Mouse (Mus musculus) inflammation-experienced regulatory T-cells, adult 6 months (primary cell): ENCODE measurements around the gene Setdb2. TPM values are rescaled to one million over a fixed set of nuclear protein-coding genes. Genes with fewer than 3 reads are reported as not detected.
"Not testable (repeated sequence)": the region's sequence is repeated elsewhere in the genome, so short reads cannot be mapped to it uniquely, and the experiment has no call there.

Source experiments
- ATAC-seq: one replicate; pipeline ENCODE4 v1.8.0; 2017
- polyA plus RNA-seq, 3 experiments: library from polyadenylated mRNA; unstranded; fragments of 100-300 nt; shearing (Covaris generic); gene quantifications; one replicate each; pipeline ENCODE4 v1.2.1; 2017

The Setdb2 gene
- polyA plus RNA-seq, result 10 to 100 TPM; 11.1 to 23.4 (median 22.1) TPM

DNA sequence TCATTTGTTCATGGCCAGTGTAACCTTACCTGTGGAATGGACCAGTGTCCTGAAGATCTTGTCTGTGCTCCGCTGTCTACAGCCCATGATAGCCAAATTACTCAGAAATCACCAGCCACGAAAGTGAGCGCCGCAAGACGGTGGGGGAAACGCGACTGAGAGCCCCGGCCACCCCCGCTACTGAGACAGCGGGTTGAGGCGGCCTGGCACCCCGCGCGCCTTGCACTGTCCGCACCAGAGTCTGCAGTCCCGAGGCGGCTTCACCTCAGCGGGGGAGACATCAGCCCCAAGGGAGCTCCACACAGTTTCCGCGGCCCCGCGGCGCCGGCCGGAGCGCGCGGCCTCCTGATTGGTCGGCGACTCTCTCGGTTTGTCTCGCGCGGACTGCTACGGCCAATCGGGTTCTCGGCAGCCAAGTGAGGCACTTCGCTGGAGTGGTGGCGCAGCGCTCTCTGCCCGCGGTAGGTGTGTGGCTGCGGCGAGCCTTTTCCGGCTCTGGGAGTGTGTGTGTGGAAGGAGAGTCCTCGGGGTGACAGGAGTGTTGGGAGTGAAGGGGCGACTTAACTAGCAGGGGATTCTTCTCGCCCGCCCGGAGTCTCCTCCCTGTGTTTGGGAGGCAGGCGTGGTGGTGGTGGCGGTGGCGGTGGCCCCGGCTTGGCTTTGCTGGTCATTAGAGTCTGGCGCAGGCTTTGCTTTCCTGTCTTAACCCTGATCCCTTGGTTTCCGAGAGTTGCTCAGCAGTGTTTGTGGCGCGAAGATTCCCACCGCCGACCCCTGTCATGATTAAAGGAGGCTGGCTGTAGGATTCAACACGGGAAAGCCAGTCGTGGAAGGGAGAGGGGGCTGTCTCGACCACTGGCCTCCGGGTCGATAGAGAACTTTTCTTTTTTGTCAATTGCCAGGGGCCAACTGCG is at the start of gene Setdb2, which contains the start of gene Cab39l:
Setdb2 (minus strand) TSS at position 327 of the 914 bp plus-strand sequence.
Cab39l (plus strand) TSS at position 415 of the 914 bp plus-strand sequence.
- peak; percentile 98 for ATAC-seq

DNA sequence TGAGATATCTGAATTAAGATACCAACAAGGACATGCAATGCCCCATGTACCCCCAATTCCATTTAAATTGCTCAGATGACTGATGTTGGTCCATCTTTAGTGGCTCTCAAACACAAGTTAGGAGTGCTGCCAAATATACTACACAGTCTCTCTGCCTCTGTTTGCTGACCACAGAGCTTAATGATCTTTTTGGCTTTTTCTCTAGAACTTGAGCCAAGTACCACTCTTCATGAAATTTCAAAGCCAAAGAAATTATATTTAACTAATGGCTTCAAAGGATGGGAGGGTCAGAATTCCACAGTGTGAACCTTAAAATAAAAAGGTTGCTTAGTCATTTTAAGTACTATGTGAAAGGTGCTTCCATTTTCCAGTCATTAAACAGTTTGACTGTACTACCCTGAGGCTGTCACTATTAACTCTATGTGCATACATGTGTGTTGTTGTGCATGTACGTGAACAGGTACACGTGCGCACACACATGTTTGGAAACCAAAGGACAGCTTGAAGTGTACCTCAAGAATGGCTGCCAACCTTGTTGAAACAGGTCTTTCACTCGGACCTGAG is 44.6 kb upstream of the Setdb2 start:
- no peak for ATAC-seq

DNA sequence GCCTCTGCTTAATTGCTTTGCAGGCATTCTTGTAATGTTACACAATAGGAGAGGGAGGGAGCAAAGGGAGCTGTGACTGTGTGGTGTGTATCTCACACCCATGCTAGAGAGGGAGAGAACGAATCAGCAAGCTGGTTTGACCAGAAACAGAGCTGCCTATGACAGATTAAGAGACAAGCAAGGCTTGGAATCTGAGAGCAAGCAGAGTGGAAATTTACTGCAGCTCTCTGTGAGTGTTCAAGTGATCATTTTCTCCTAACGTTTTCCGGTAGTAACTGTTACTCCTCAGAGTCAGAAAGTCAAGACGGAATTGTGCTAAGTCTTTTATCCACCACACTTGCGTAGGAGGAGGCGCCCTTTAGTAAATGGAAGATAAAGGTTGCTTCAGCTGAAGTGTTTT is 38.0 kb upstream of the Setdb2 start:
- no peak for ATAC-seq

DNA sequence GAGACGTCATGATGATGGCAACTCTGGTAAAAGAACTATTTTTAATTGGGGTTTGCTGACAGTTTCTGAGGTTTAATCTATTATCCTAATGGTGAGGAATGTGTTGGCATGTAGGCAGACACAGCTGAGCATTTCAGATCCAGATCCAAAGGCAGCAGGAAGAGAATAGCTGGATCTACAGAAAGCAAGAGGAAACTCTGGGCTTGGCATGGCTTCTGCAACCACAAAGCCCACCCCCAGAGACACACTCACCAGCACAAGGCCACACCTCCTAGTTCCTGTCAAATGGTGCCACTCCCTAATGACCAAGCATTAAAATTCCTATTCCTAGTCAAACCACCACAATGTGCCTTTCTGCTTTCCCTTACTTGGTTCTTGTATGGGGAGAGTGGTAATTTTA is 30.1 kb upstream of the Setdb2 start:
- no peak for ATAC-seq

DNA sequence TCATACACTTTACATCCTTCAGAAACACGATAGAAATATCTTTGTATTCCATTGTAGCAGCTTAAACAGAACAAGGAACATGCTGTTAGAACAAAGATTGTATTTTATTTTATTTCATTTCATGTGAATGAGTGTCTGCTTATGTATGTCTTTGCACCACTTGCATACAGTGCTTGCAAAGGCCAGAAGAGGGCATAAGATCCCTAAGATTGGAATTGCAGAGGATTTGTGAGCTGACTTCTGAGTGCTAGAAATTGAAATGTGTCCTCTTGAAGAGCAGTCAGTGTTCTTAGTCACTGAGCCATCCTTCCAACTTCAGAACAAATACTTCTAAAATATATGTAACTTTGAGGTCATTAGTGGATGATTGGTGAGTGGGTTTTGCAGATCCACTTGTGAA is 27.1 kb upstream of the Setdb2 start:
- no peak for ATAC-seq

DNA sequence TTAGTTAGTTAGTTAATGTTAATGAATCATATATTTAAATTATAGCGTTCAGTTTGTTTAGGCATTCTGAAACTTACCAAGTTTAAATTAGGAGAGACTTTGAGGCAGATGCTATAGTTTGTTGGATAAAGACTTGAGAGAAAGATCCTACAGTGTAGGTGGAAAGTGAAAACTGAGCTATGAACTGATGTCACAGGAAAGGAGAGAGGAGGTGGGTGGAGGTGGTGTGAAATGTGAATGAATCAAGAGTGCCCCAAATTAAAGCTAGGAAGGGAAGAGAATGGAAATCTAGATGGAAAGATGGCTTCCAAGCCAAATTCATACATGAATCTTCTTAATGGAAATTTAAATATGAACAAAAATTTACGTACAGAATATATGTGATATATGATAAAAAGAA is 25.8 kb upstream of the Setdb2 start:
- no peak for ATAC-seq

DNA sequence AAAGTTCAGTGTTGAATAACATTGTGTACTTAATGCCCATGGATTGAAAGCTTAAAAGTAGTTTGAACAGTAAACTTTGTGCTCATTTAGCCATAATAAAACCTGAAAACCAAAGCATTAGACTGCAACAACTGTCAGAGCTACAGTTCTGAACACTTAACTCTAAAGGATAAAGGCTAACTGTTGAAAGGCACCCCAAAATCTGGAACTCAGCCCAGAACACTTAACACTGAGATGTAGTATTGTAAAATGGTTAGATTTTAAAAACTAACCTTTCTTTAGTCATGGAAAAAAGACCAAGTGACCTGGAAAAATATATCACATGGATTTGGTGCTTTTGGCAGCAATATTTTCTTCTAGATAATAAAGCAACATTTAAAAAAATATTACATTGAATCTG is 7.3 kb upstream of the Setdb2 start:
- no peak for ATAC-seq

DNA sequence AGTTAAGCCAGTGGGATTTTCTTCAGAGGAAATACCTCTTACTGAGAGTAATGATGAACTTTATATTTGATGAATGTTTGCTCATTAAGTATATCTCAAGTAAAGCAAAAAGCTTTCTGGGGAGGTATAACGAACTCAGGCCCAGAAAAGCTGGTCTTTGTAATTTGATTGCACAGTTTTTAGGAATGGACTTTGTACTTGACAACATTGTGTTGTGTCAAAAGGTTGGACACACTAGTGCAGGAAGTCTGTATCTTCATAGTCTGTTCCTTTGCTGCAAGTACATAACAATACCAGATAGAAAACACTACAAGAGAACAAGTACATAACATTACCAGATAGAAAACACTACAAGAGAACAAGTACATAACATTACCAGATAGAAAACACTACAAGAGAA is 4.7 kb upstream of the Setdb2 start:
- no peak for ATAC-seq

DNA sequence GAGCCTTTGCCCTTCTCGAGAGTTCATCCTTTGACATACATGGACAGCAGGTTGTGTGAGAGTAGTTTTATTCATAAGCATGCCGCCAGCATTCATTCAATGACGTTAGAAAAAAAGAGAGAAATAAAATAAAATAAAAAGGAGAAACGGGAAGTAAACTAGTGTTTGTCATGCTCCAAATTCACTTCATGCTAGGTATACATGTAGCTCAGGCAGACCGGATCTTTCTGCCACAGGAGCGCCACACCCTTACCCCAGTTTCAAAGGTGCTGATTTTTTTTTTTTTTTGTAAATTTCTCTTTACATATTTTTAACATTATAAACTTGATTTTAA is 755 bp upstream of the Setdb2 start:
- ATAC-seq, result peak; percentile 0

DNA sequence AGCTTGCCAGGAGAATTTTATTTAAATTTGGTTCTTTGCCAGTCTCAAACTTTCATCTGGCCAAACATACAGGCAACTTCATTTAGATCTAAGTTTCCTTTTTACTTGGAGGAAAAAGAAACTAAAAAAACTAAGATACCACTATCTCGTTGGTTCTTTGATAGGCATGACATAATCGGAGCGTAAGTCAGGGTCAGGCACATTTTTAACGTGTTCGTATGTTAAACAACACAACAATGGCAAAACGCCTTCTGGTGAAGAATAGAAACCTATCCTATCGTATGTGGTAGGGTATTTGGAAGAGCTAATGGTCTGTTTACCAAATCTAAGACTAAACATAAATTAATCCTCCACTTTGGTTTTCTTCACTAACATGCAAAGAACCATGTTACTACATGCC is 645 bp downstream of the Setdb2 start:
- no peak for ATAC-seq

DNA sequence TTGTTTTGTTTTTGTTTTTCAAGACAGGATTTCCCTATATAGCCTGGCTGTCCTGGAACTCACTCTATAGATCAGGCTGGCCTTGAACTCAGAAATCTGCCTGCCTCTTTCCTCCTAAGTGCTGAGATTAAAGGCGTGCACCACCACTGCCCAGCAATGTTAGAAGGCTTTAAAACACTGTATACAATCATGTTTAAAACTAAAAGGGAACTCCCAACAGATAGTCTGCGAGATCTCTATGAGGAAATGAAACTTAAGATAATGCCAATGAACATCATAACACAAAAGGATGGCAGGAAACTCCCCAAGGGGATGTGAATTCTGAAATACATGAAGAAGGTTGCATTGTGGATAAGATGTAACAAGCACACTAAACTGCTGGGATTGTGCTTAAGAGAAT is 2.2 kb downstream of the Setdb2 start:
- ATAC-seq, result no peak

DNA sequence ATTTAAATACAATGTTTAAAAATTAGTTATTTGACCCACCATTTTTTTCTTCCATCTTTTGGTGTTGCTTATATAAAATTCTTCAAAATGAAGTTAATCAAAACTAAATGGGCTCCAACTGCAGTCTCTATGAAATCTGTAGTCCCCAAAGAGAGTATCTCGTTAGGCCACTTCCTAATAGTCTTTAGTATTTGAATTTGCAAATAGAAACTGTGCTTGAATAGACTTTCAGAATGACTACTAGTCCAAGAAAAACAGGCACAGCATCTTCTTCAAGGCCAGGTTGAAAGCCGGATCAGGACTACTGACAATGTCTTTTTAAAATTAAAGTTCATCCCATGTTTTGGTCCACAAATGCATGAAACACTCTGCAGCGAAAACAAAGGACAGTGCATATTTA is 3.3 kb downstream of the Setdb2 start:
- no peak for ATAC-seq

DNA sequence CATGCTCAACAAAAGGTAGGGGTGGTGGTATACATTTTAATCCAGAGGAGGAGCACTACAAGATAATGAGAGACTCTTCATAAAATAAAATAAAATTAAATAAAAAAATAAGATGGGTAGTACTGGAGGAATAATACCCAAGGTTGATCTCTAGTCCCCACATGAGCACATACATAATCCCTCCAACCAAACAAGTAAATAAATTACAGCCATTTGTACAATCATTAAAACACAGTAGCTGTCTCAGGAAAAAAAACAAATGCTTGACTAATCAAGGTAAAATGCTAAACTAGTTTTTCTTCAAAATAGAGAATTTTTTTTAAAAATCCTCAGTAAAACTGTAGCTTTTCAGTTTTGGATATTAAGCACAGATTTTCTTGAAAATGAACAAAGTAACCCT is 5.5 kb downstream of the Setdb2 start:
- ATAC-seq, result no peak

DNA sequence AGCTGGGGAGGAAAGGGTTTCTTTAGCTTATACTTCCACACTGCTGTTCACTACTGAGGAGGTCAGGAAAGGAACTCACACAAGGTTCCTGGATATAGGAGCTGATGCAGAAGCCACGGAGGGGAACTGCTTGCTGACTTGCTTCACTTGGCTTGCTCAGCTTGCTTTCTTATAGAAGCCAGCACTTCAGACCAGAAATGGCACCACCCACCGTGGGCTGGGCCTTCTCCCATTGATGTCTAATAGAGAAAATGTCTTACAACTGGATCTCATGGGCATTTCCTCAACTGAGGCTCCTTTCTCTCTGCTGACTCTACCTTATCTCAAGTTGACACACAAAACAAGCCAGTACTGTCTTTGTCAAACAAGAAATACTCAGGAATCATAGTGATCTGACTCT is 6.8 kb downstream of the Setdb2 start:
- no peak for ATAC-seq

DNA sequence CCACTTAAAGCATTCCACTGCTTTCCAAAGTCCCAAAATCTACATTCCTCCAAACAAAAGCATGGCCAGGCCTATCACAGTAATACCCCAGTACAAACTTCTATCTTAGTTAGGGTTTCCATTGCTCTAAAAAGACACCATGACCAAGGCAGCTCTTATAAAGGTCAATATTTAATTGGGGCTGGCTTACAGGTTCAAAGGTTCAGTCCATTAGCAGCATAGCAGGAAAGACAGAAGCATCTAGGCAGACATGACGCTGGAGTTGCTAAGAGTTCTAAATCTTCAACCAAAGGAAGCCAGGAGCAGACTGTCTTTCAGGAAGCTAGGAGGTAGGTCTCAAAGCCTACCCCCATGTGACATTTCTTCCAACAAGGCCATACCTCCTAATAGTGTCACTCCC is 10.1 kb downstream of the Setdb2 start:
- no peak for ATAC-seq

DNA sequence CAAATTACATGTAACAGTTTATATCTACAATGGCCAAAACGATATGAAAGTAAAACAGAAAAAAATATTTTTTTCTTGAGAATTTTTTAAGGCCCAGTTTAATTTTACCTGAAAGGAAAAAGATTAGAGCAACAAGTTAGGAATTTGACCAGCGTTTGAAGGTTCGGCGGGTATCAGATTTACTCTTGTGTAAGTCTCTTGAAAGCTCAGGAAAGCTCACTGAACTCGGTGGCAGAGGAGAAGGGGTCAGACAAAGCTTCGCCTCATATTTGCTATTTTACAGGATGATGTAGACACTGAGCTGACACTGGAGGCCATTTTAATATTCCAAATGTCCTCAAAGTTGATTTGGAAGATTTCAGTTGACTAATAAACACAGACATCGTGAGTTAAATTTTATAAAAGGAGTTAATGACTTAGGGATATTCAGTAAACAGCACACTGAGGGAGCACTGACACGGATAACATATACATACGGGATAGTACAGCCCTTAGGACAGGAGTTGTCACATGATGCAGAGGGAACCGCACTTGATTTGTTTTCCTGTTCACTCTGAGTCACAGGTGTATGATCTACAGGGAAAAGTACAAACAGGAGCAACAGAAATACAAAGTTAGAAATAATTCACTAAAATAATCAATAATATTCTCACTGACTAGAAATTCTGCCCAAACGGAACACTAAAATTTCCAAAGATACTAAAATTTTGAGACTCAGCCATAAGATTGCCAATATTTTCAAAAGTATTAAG is 17.6 kb downstream of the Setdb2 start:
- ATAC-seq, result no peak

DNA sequence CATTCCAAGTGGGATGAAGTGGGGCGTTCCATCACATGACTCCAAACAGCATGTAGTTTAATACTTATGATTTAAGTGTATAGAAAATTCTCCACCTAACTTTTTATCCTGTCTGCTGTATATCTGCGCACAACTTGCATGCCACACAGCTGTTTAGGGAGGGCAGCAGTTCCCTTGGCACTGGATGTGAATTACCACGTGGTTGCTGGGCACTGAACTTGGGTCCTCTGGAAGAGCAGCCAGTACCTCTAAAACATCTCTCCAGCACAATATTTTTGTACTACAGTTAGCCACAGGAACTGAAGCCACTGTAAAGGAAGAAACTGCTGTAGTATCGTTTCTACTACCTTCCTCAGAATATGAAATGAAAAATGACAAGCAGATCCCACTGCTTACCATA is 22.5 kb downstream of the Setdb2 start:
- no peak for ATAC-seq

DNA sequence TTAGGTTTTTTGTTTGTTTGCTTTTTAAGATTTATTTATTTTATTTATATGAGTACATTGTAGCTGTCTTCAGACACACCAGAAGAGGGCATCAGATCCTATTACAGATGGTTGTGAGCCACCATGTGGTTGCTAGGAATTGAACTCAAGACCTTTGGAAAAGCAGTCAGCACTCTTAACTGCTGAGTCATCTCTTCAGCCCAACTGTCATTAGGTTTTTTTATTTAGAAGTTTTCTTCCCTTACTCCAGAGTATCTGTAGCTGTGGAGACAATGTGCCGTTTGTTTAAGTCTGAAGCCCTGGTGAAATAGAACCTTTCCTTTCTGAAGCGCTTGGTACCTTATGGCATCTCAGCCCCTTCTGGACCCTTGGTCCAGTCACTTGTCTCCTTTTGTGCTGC is 25.7 kb downstream of the Setdb2 start:
- not testable (repeated sequence) for ATAC-seq

DNA sequence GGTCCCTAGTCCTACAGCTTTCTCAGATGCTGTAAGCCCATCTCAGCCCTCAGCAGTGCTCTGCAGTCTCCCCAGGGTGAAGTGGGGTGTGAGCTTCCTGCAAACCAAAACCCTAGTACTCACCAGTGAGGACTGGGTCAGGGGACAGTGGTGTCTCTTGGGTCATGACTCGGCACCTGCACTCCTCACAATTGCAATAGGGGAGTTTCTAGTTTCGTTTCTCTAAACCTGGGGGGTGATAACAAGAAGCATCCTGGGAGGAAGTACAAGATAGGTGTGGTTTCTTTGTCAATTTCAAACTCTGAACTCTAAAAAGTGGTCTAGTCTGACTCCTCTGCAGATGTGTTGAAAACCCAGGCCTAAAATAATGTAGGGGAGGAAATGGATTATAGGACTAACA is 43.7 kb downstream of the Setdb2 start:
- ATAC-seq, result peak; percentile 92

DNA sequence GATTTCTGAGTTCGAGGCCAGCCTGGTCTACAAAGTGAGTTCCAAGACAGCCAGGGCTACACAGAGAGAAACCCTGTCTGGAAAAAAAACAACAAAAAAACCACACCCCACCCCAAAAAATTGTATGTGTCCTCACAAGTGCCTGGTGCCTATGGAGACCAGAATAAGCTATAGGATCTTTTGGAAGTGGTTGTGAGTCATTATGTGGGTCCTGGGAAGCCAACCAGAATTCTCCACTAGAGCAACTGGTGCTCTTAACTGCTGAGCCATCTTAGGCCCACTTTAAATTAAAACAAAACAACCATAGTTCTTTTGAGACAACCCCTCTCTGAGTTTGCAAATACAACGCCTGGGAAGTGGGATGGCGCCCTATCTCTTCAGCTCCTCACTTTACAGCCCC is 45.4 kb downstream of the Setdb2 start, which contains the start of gene Phf11c:
Phf11c (minus strand) TSS at position 101 of the 400 bp plus-strand sequence.
- no peak for ATAC-seq

DNA sequence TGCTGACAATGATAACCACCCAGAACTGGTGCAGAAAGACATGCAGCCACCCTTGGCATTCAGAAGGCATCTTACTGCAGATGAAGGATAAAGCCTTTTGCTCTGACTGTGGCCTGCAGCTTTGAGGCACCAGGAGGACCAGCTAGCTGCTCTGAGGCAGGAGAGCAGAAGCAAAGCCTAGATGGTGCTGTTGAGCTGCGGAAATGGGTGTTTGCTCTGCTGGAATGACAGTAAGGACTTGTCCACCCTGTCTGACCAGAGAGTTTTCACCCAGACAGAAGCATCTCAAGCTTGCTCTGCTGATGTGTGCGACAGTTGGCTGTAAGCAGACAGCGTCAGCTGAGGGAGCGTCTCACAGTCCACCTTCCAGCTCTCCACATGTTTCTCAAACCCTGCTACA is 50.5 kb downstream of the Setdb2 start:
- not testable (repeated sequence) for ATAC-seq

DNA sequence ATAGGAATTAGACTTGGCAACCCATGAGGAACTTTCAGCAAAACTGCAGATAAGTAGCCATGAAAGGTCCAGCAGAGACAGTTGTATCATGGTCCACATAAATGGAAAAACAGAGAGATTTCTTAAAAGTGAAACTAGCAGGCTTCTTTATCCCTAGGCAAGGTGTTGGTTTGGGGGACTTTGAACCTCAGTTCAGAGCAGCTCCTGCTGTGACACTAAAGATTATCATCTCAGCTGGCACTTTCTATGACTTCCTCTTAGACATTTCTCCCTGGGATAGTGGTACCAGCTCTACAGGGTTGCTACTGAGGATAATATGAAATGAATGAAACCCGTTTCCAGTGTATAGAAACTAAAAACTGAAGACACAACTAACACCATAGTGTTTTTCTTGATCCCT is 51.2 kb downstream of the Setdb2 start:
- ATAC-seq, result no peak

DNA sequence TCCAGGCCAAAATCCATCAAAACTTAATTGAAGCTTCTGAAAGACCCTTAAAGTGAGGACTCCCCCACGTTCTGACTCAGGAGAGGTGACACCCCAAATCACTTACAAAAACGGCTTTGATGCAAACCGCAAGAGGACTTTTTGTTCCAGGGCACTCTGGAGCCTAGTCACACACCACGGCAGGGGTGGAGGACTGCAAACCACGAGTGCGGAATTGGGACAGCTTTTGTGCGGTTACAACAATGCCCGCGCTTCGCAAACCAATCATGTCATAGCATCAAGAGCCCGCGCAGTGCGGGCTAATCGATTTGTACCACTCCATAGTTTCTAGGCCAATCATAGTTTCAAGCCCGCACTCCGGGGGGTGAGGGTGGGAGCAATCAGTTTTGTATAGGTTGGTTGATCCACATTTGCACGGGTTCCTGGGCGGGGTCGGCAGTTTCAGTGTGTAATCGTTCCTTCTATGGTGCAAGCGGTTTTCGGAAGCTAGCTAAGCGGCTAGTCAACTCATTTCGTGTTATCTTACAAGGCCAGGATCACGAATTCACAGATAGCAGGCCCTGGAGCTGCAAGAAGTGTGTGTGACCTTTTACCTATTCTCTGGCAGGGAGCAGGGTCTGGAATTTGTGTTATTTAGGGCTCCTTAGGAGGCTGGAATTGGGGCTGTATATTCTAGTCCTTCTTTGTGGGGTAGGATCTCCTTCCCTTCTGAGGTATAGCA is 70.2 kb downstream of the Setdb2 start:
- no peak for ATAC-seq
